Mouse (Mus musculus) WW6 (cell line): ENCODE measurements around the gene Prdx6b.
A peak's percentile ranks its signal among the peaks of the same experiment; 100 is the strongest.

ENCODE experiments used
- DNase-seq: peaks from one replicate; pipeline ENCODE4 v3.0.0-alpha.2; 2013; ENCODE audit warnings: low read depth, low spot score

The Prdx6b gene

DNA sequence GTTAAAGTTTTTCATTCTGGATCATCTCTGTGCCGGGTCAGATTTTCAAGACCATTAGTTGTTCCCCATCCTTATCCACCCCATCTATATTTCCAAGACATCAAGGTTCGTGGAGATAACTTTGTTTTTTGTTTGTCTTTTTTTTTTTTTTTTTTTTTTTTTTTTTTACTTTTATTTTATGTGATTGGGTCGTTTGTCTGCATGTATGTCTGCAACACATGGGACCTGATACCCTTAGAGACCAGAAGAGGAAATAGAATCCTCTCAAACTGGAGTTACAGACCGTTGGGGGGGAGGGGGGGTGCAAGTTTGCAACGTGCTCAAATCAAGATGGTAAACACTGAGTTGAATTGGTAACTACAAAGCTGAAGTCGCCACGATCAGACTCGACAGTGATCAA is at the start of gene Prdx6b:
Gene Prdx6b, plus strand, starts transcription at position 301 of the 400 bp plus-strand sequence.
- no peak for DNase-seq

DNA sequence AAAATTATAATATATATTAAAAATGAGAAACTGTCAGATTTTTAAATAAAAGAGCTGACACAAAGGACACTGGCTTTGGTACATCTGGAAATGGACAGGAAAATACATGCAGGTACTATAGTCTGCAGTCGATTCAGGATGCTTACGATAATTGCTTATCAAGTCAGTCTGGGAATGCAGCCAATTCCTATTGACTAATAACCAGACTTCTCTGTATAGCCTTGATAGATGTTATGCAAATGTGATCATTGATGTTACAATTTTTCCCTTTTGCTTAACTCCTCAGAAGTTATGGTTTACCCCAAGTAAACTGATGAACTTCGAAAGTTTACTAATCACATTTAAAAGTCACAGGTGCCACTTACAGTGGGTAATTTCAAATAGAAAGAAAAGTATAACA is 44.8 kb upstream of the Prdx6b start:
- no peak for DNase-seq

DNA sequence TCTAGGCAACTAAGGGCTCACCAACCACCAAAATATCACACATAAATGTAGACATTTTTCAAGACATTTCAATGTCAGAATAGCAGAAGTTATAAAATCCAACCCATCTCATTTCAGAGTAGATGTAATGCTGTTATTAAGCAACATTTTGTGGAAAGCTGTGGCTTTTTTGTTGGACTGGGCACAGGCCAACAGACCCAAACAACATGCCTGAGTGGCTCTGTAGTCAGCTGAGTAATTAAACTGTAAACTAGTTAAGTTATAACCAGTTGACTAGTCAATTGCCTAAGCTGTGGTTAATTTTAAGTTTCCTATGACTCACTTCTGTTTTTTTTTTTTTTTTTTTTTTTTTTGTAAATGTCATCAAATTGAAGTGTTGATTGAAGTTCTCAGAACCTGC is 44.4 kb upstream of the Prdx6b start:
- DNase-seq: no peak

DNA sequence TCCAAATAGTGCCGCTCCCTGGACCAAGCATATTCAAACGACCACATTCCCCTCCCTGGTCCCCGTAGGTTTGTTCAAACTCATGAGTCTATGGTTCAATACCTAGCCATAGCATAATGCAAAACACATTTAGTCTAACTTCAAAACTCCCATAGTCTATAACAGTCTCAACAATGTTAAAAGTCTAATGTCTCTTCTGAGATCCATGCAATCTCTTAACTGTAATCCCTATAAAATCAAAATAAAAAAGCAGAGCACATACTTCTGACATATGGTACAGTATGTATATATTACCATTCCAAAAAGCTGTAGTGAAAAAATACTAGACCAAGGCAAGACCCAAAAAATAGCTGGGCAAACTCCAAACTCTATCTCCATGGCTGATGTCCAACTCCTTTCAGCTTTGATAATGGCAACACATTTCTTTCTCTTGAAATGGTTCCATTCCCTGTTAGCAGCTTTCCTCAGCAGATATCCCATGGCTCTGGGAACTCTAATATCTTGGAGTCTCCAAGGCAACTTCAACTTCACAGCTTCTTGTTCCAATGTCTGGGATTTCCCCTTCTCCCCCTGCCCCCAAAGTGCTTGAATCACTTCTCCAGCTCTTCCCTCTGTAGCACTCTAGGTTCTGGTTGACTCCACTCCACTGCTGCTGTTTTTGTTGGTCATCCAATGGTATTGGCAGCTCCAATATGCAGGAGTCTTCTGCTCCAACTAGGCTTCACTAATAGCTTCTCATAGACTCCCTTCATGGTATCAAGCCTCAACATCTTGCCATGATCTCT is 32.2 kb upstream of the Prdx6b start:
- DNase-seq: no peak

DNA sequence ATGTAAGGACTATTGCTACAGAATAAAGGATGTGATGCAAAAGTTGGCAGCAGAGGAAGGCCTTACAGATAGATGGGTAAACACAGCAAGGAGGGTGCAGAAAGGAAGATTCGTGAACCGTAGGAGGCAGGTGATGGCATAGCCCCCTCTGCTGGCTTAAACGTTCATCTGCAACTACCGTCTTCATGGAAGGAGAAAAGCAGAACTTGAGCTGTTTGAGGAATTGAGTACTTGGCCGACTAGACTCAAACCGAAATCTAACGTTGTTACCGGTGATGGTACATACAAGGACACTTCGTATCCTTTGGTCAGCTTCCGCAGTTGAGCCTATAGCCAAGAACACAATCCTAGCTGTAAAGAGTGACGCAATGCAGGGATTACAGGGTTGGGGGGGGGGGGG is 25.4 kb upstream of the Prdx6b start:
- DNase-seq: peak; percentile 20

DNA sequence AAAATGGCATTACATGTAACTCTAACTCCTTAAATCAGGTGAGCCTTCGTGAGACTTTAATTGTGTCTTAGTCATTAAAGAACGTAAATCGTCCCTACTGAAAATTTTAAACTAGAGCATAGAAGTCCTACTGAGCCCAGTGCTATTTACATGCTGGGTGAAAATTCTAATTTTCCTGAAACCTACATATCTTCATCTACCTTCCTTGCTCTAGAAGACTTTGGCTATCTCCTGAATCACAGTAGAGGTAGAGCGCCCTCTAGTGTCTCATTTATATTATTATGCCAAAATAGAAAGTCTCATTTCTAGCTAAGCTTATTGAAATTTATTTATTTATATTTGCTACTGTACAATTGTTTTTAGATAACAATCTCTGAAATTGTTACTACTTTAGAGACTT is 24.2 kb upstream of the Prdx6b start:
- no peak for DNase-seq

DNA sequence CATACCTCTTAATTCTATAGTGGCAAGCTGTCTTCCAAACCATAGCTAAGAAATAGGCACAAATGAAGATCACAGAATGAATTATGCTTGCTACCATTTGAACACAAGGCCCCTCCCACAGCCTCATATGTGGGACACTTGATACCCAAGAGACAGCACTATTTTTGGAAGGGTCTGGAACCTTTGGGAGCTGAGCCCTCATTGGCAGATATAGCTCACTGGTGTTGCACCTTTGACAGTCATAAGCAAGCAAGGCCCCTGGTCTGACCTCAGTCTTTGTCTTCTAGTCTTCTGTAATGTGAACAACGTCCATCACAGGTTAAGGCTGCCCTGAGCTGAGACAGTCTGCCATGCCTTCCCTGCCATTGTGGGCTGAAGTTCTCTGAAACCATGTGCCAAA is 20.8 kb upstream of the Prdx6b start:
- no peak for DNase-seq

DNA sequence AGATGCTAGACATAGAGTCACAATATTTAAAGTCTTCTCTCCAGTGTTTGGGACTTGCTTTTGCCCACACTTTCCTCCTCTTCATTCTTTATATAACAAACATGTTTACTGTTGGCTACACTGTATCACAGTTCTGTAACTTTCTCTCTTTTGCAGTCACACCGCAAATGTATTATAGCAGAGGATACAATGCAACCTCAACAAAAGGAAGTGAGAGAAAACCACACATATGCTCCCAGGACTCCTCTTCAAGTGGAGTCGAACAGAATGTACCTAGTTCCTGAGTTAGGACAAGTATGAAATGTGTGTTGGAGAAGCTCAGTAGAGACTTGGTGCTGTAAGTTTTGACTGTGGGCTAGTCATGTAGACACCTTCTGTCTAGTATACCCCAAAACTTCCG is 19.2 kb upstream of the Prdx6b start:
- no peak for DNase-seq

DNA sequence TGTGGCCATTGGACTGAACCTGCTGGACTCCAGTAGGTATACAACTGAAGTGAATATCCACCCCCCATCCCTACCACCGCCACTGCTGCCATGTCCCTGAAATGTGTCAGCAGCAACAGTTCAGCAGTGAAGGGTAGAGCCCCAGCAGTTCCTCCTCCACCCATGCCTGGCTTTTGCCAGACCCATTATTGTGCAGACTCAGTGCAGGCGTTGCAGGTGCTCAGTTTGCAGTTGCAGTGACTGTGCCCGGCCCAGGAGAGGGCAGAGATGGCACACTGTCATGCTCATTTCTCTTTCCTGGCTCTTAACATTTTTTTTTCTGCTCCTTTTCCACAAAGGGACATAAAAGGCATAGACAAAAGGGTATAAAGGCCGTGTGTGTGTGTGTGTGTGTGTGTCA is 18.5 kb upstream of the Prdx6b start:
- no peak for DNase-seq

DNA sequence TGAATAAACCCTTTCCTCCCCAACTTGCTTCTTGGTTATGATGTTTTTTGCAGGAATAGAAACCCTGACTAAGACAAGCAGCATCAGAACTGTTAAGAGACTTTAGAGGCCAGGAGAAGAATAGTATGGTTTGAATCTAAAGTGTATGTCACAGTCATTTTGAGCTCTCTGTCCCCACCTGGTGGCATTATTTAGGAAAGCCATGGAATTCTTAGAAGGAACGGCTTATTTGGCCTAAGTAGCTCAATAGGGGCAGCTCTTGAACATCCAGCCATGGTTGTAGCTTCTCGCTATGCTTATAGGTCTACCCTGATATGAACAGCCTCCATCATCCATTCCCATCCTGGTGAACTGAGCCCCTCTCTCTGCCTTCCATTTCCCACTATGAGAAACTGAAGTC is 17.1 kb upstream of the Prdx6b start:
- peak; percentile 22 for DNase-seq

DNA sequence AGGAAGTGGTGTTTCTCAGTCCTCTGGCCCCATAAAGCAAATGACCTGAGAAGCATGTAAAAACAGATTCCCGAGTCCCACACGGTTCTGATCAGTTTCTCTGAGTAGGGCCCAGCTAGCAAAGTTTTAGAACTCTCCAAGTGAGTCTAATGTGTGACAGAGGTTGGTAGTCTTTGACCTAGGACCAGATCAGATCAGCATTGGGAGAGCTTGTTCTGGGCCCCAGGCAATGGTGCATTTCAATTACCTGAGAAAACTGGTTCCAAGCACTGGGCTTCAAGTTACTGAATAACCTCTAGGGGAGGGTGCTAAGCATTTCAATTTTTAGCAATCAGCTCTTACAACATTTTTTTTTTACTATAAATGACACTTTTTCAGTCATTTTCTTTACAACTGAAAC is 10.1 kb upstream of the Prdx6b start:
- no peak for DNase-seq

DNA sequence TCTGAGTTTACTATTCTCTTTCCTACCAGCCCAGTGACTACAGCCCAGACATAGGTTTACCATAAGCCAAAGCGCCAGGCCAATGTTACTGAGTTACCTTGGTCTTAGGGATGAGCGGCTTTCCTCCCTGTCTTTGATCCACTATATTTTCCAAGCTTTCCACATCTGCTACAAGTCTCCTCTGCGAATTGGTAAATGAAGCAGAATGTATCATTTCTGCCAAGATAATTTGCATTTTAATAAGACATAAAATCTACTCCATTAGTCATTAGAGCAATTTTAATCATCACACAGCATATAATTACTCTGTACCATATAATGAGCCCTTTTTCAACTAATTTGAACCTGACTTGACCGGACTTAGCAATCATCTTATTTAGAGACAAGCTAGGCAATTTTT is 5.9 kb upstream of the Prdx6b start:
- no peak for DNase-seq

DNA sequence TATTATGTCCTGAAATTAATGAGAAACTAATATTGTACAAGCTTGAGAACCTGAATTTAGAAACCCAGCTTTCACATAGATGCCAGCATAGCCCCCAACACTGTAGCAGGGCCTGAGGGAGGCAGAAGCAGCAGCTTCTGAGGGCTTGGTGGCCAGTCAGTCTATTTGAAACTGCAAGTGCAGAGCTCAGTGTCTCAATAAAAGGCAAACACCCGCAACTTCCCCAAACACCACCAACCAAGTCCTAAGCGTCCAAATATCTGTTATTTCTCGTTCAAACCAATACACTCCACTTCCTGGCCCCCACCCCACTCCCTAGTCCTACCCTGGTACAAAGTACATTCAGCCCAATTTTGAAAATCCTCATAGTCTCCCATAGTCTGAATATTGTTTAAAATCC is 6.1 kb downstream of the Prdx6b start:
- DNase-seq: no peak

DNA sequence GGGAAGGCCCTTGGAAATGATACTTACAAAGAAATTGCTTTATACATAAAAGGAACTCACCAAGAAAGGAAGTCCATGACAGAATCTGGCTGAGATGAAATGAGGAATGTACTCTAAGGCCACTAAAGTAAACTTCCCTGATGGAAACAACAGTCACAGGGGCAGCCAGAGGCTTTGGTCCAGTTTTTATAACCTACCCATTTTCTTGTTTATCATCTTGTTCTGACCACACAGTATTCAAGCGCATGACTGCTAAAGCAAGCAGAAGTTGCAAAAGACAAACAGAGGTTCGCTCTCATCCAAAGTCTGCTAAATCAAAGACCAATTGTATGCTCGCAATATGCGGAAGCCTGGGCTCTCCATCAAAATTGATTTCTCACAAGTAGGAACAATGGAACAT is 8.5 kb downstream of the Prdx6b start:
- no peak for DNase-seq

DNA sequence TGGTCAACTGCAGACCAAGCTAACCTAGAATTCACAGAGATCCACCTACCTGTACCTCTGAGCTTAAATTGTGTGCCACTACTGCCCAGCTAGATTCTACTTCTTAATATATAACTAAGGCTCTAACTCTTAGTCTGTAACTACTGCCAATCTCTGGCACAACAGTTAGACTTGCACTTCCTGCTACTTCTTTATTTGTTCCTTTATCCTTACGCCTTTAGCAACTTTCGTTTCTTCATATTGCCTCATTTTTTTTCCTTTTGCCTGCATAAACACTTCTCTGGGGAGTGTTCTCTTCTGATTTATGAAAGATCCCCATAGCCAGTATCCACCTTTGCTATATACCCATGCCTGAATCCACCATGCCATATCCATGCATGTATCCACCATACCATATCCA is 11.7 kb downstream of the Prdx6b start:
- DNase-seq: no peak

DNA sequence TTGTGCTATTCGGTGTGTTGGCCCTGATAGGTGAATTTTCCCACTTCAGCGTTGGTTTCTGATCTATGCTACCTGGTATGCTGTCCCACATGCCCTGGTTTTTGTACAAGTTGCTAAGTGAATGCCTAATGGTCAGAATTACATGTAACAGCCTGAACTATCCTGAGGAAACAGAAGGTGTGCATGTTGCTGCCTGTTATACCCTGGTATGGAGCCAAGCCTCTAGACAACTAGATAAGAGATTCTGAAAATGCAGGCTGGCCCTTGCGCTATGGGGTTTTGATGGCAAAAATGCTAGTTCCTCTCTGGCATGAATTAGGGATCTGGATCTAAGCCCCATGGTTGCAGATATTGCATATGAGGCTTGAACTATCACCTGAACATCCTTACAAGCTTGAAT is 15.4 kb downstream of the Prdx6b start:
- no peak for DNase-seq

DNA sequence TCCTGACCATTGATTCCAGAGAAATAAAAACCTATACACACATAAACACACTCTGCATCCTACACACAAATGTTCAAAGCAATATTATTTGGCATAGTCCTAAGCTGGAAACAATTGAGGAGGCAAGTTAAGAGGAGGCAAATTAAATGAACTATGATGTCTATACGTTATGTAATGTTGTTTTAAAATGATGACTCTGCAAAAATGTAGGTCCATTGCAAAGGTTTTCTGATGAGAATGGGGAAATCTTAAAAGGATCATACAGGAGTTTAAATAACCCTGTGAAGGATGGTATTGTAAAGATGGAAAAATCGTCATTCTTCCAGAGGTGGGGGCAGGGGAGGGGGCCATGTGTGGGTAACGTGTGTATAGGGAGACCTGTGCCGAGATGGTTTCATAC is 17.5 kb downstream of the Prdx6b start:
- no peak for DNase-seq

DNA sequence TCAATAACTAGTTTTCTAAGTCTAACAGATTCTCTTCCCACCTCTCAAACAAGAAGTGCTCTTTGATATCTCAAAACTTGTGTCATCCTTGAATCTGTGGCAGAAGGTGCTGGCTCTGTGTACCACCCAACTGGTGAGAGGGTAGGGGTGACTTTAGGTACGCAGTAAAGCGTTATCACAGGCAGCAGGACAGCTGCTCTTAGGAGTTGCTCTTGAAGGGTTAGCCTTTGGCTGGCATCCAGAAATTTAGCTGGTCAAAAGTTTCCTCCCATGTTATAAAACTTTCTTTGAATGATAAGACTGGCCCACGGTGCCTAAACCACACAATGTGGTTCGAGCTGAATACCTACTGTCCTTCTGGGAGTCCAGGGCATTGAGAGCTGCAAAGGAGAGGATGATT is 18.5 kb downstream of the Prdx6b start:
- DNase-seq: no peak

DNA sequence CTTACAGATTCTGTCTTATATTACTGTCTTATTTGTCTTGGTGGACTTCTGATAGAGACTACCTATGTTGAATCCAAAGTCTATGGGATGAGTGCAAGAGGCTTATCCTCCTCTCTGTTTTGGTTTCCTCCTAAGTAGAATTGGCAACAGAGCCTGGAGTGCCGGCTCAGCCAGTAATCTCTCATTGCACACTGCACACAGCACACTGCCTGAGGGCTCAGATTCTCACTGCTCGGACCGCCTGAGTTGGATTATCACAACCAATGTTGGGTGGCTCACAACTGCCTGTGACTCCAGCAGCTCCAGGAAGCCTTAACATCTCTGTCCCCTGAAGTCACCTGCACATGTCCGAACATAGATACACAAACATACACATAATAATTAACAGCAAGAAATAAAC is 19.1 kb downstream of the Prdx6b start:
- no peak for DNase-seq

DNA sequence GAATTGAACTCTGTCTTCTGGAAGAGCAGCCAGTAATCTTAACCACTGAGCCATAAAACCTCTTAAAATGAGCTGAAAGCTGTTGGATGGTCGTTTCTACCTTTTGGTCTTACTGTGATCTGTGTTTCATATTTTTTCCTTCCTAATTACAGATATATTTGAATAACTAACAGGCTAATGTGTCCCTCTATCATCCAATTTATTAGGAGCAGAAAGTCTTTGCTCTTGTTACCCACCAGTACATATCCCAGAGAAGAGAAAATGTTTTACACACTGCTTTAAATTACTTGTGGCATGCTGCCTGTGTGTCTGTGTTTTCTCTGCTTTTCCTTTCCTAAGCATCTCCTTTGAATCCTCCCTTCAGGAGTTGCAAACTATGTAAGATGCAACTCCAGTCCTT is 21.9 kb downstream of the Prdx6b start:
- no peak for DNase-seq

DNA sequence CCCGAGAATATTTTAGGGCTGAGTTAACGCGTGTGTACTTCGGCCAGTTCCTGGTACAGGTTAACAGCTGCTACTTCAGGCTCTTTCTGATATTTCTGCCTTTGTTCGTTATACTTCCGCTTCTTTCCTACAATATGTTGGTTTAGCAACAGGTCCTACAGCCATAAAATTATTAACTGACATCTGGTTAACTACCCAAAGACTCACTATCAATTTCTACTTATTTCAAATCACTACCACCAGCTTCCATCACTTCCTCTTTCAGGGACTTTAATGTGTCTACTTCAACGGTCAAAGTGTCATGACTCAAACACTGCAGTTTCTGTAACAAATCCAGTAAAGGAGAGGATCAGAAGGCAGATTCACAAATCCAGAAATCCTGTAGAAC is 22.6 kb downstream of the Prdx6b start:
- DNase-seq: no peak

DNA sequence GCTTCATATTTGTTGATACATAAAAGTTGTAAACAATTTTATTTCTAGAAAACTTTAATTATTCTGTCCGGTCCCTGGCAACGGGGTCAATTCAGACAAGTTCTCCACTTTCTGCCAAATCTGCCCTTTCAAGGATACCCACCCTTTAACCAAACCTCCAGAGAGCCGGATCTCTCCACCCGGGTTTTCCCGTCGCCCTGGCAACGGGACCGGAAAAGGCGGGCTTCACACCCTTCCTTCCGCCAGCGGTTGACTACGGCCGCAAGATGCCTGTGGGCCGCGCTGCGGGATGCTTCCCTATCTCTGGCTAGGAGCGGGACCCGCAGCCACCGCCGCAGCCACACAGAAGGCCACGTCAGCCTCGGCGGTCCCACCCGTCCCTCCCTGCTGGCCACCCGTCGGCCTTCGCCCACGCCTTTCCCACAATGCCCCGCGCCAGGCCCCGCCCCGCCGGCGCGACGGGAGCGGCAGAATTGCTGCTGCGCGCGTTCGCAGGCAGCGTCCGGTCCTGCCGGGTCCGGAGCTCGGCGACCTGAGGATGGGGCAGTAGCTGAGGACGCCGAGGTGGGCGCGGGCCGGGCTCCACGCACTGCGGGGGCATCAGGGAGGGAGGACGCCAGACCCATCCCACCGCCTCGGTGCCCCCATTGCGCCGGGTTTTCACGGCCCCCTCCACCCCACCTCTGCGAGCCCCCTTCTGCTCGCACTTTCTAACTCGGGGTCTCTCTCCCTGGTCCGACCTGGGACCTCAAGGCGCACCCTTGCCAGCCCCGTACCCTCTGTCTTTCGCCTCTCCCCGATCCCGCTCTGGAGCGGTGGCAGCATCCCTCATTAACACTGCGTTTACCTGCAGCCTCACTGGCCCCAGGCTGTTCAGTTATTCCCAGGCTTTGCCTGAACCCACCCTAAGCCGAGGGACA is 23.2 kb downstream of the Prdx6b start, which contains the start of gene Dnajc10:
Gene Dnajc10, plus strand, starts transcription at position 225 of the 920 bp plus-strand sequence.
- peak; percentile 68 for DNase-seq

DNA sequence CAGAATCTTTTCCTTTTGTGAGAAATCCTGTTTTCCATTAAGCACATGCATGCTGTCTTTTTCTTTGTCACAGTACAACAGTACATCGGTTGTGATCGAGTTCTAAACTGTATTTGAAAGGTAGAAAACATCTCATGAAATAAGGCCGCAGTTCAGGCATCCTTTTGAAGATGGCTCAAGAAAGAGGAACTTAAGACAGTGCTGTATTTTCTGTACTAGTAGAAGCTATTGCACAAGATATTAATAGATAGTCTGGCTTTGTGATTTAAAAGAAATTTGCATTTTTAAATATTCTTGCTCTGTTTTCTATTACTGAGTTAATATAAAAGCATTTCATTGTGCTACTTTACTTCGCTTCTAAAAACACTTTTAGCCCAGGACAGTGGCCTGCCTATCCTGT is 30.6 kb downstream of the Prdx6b start:
- no peak for DNase-seq
